Mouse (Mus musculus) cerebellum, adult 2 months (tissue): ENCODE results near the gene Espn. TPM values are rescaled to one million over a fixed set of nuclear protein-coding genes. Genes with fewer than 3 reads are reported as not detected.

Experiments
- DNase-seq, 2 experiments: peaks; one replicate each; pipeline ENCODE4 v3.0.0; 2021
- H3K27ac ChIP-seq: fragments of 200-500 bp; 2 replicates; pipeline ENCODE4 v1.5.1; 2012; ENCODE audit warnings: low read length, control low read depth, inconsistent platforms; ENCODE audit not compliant: insufficient read depth
- H3K27me3 ChIP-seq: fragments of 200-500 bp; 2 replicates; pipeline ENCODE4 v1.6.1; 2012; ENCODE audit warnings: inconsistent platforms, mild to moderate bottlenecking, low read length, moderate library complexity; ENCODE audit not compliant: control insufficient read depth, insufficient read depth
- H3K4me1 ChIP-seq: fragments of 200-500 bp; 2 replicates; pipeline ENCODE4 v1.6.1; 2011; ENCODE audit warnings: low read length; ENCODE audit not compliant: control insufficient read depth, insufficient read depth
- H3K4me3 ChIP-seq: fragments of 200-500 bp; replicated peaks from 2 replicates; pipeline ENCODE3; 2011; ENCODE audit warnings: mild to moderate bottlenecking, low read depth, low read length, control low read depth; ENCODE audit not compliant: insufficient read depth
- CTCF ChIP-seq: fragments of 200-500 bp; IDR thresholded peaks from 2 replicates; pipeline ENCODE4 v1.5.1; 2011; ENCODE audit warnings: low read depth, mild to moderate bottlenecking, control low read depth, low read length, moderate library complexity, borderline replicate concordance; ENCODE audit not compliant: insufficient read depth
- POLR2A ChIP-seq: fragments of 200-500 bp; IDR thresholded peaks from 2 replicates; pipeline ENCODE4 v1.6.1; 2011; ENCODE audit warnings: low read length, control low read depth, borderline replicate concordance; ENCODE audit not compliant: insufficient read depth
- WGBS: fragments of 180-500 bp; shearing (Covaris S2); methylation state at CpG from one replicate; pipeline ENCODE4 v1.1.7; 2018; 5-methylcytosine and 5-hydroxymethylcytosine counted together
- polyA plus RNA-seq: library from polyadenylated mRNA; depleted of rRNA; stranded (reverse); fragments of >200 nt; gene quantifications from 2 replicates; pipeline ENCODE4 v1.2.3, GENCODE M21; 2012

Espn gene
- polyA plus RNA-seq, 1 experiment = 7.1 TPM

DNA sequence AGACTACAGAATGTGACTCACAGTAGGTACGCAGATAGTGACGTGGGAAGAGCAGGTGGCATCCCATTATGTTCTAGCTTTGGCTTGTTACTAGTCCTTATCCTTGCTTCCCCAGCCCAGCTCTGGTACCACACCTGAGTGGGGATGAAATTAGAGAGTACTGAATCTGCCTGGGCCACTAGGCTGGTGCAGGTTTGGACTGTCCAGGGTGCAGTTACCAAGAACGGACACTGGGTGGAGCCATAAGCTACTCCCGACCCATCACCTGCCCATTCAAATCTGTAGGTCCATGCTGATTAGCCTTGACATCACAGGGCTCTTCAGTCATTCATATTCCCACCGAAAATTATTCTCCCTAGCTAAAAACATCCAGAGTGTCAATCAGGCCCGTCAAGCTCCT lies 11.7 kb downstream of the Espn start:
- TF ChIP-seq CTCF (peak; percentile 66), POLR2A (no peak)
- no peak overlapping the region for H3K27ac ChIP-seq
- no peaks in the 10 kb centered on the region for H3K27me3 ChIP-seq
- DNase-seq = peak; percentile 29 to 47
- no peak overlapping the region for H3K4me3 ChIP-seq
- H3K4me1 ChIP-seq = peaks cover 3% of the 10 kb centered on the region
- 34% methylated on average over 6 of the region's 6 CpGs for WGBS

DNA sequence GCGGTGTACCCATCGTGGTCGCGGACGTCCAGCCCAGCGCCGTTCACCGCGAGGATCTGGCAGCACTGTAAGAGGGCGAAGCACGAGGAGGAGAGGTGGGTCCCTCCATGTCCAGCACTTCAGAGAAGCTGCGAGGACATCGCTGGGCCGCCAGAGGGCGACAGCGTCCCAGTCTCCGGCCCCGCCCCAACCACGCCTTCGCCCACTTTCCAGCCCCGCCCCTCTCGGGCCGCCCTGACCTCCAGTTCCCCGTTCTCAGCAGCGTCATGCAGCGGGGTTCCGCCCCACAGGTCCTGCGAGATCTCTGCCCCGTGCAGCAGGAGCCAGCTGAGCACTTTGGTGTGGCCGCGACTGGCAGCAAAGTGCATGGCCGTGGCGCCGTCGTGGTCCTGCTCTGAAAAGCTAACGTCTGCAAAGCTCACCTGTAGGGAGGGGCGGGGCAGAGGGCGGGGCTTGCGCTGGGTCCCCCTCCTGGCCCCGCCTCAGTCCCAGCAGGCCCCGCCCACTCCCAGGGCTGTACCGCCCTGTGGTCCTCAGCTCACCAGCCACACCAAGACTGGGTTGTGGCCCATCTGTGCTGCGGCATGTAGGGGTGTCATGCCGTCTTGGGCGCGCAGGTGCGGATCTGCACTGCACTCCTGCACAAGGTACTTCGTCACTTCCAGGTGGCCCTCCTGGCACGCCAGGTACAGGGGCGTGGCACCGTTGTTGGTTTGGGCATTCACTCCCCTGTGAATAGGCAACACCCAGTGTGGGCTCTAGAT lies 13.5 kb downstream of the Espn start:
- WGBS = 3% methylated on average over 48 of the region's 51 CpGs
- peaks cover 3% of the 10 kb centered on the region for H3K4me1 ChIP-seq
- no peak for TF ChIP-seq POLR2A
- peak; percentile 87 for TF ChIP-seq CTCF
- no peaks in the 10 kb centered on the region for H3K27me3 ChIP-seq
- H3K27ac ChIP-seq = no peak overlapping the region
- peak; percentile 73 to 79 for DNase-seq
- peak overlapping the region; percentile 59 for H3K4me3 ChIP-seq

GRCm38 (mm10) chr4:152136876-152137250 lies 15.3 kb downstream of the Espn start:
- WGBS = 98% methylated on average over 2 of the region's 2 CpGs
- TF ChIP-seq POLR2A (no peak), CTCF (no peak)
- H3K4me3 ChIP-seq = no peak overlapping the region
- peaks cover 6% of the 10 kb centered on the region for H3K4me1 ChIP-seq
- DNase-seq = no peak
- H3K27ac ChIP-seq = no peak overlapping the region
- no peaks in the 10 kb centered on the region for H3K27me3 ChIP-seq

DNA sequence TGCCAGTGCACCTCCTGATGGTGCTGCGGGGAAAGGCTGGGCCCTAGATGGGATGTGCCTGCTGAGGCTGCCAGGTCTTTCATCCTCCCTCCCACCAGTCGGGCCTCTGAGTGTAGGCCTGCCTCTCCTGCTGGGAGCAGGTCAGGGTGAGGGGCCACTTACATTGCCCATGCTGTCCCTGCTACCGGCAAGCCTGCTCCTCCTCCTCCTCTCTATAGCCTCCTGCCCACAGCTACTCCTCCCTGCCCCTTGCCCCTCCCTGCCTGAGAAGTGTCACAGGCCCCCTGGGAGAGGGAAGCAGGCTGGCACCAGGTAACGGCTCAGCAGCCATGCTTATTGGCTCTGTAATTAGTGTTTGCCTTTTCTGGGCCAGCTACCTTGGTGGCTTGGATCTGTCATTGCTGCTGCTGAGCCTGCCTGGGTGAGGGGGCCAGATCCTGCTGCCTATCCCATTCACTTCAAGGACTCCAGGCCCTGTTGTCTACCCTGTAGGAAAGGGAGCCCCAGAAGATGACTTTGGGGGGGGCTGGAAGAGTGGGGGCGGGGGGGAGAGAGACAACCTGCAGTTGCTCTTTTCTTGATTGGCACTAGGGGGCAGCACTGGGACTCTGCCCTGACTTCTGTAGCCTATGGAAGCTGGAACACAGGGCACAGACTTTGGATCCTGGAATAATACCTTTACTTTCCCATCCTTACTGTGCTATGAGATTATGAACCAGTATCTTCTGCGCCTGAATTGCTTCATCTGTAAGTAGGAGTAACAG lies 15.9 kb downstream of the Espn start:
- TF ChIP-seq CTCF (peak; percentile 62; the same call in 1 of the 2 replicates), POLR2A (no peak)
- DNase-seq = no peak
- WGBS = 40% methylated on average over 6 of the region's 6 CpGs

DNA sequence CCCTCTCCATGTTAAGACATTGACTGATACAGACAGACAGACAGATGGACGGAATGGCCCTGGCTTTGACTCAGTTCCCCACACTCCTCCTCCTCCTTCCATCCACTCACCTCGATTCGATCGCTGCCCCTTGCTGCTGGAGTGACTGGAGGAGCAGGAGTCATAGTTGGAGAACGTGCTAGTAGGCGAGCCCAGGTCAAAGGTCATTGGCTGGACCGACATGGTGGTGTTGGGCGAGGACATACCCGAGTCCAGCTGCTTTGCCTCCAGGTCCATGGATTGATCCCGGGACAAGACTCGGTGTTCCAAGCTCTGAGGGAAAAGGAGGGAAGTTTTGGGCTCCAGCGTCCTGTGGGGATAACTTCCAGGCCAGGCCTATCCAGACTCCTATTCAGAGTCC lies 16.8 kb downstream of the Espn start:
- no peak for DNase-seq
- H3K27ac ChIP-seq = no peak overlapping the region
- H3K4me1 ChIP-seq = peaks cover 8% of the 10 kb centered on the region
- peaks cover 3% of the 10 kb centered on the region; the same call in 1 of the 2 replicates for H3K27me3 ChIP-seq
- TF ChIP-seq CTCF (no peak), POLR2A (no peak)
- WGBS = 87% methylated on average over 12 of the region's 12 CpGs
- H3K4me3 ChIP-seq = no peak overlapping the region

More for the DNA sequence above, 15.9 kb downstream of the Espn start:
- Histone ChIP-seq H3K27ac (no peak overlapping the region), H3K4me3 (no peak overlapping the region), H3K4me1 (peaks cover 8% of the 10 kb centered on the region), H3K27me3 (peaks cover 2% of the 10 kb centered on the region; the same call in 1 of the 2 replicates)

DNA sequence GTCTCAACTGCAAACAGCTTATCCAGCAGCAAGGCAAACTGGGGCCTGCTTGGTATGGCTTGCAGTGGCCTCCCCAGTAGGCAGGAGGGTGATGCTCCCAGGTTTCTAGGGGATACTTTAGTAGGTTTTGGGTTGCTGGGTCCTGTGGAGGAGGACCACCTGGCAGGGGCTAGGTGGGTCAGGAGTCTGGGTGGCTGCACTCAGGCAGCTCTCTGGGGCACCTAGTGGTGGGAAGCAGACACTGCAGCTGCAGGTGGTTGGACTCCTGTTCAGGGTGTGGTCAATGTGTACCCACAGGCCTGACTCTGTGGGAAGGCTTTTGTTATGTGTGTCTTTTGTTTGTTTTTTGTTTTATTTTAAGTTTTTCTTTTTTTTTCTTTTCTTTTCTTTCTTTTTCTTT lies 17.7 kb downstream of the Espn start:
- H3K4me3 ChIP-seq = no peak overlapping the region
- H3K27ac ChIP-seq = no peak overlapping the region
- peaks cover 8% of the 10 kb centered on the region for H3K4me1 ChIP-seq
- peak in 1 of 2 experiments; percentile 43 for DNase-seq
- H3K27me3 ChIP-seq = peaks cover 3% of the 10 kb centered on the region; the same call in 1 of the 2 replicates
- TF ChIP-seq POLR2A = no peak
- peak; percentile 72 for TF ChIP-seq CTCF

DNA sequence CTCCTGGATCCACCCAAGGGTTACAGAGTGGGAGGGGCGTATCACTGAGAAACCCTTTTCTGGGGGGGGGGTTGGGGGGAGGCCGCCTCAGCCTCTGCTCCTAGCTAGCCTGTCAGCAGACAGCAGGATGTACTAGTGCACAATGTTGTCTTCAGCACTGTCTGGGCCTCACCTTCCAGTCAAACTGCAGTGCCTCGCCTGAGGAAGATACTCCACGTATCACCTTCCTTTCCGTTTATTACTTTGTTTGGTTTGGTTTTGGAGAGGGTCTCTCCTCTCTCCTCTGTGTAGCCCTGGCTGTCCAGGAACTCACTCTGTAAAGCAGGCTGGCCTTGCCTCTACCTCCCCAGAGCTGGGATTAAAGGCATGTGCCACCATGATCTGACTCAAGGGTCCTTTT lies 19.0 kb downstream of the Espn start:
- H3K4me3 ChIP-seq = no peak overlapping the region
- 77% methylated on average over 5 of the region's 5 CpGs for whole genome bisulfite sequencing
- H3K4me1 ChIP-seq = peaks cover 5% of the 10 kb centered on the region; the same call in 1 of the 2 replicates
- no peak overlapping the region for H3K27ac ChIP-seq
- no peak for DNase-seq
- peaks cover 3% of the 10 kb centered on the region; the same call in 1 of the 2 replicates for H3K27me3 ChIP-seq
- TF ChIP-seq POLR2A = no peak
- TF ChIP-seq CTCF = no peak

- H3K4me1 ChIP-seq = 0 out of 2 replicates have a peak, but pooled peaks cover 5% of the 10 kb centered on the region
- DNase-seq = no peak
- H3K4me3 ChIP-seq = no peak overlapping the region
- no peak overlapping the region for H3K27ac ChIP-seq
- WGBS = 59% methylated on average over 10 of the region's 10 CpGs
- H3K27me3 ChIP-seq = peaks cover 3% of the 10 kb centered on the region; the same call in 1 of the 2 replicates
- TF ChIP-seq POLR2A (no peak), CTCF (no peak)
Measured at GRCm38 (mm10) chr4:152132772-152133169, 19.4 kb downstream of the Espn start.
